Mouse (Mus musculus) cerebellum, adult 2 months (tissue): ENCODE results near the gene Aip. TPM values are rescaled to one million over a fixed set of nuclear protein-coding genes. Genes with fewer than 3 reads are reported as not detected.
"Not testable (repeated sequence)": the region's sequence is repeated elsewhere in the genome, so short reads cannot be mapped to it uniquely, and the experiment has no call there.

ENCODE experiments used
- DNase-seq, 2 experiments: peaks; one replicate each; pipeline ENCODE4 v3.0.0; 2021
- H3K27ac ChIP-seq: fragments of 200-500 bp; 2 replicates; pipeline ENCODE4 v1.5.1; 2012; ENCODE audit warnings: low read length, control low read depth, inconsistent platforms; ENCODE audit not compliant: insufficient read depth
- H3K27me3 ChIP-seq: fragments of 200-500 bp; 2 replicates; pipeline ENCODE4 v1.6.1; 2012; ENCODE audit warnings: inconsistent platforms, mild to moderate bottlenecking, low read length, moderate library complexity; ENCODE audit not compliant: control insufficient read depth, insufficient read depth
- H3K4me1 ChIP-seq: fragments of 200-500 bp; 2 replicates; pipeline ENCODE4 v1.6.1; 2011; ENCODE audit warnings: low read length; ENCODE audit not compliant: control insufficient read depth, insufficient read depth
- H3K4me3 ChIP-seq: fragments of 200-500 bp; replicated peaks from 2 replicates; pipeline ENCODE3; 2011; ENCODE audit warnings: mild to moderate bottlenecking, low read depth, low read length, control low read depth; ENCODE audit not compliant: insufficient read depth
- CTCF ChIP-seq: fragments of 200-500 bp; IDR thresholded peaks from 2 replicates; pipeline ENCODE4 v1.5.1; 2011; ENCODE audit warnings: low read depth, mild to moderate bottlenecking, control low read depth, low read length, moderate library complexity, borderline replicate concordance; ENCODE audit not compliant: insufficient read depth
- POLR2A ChIP-seq: fragments of 200-500 bp; IDR thresholded peaks from 2 replicates; pipeline ENCODE4 v1.6.1; 2011; ENCODE audit warnings: low read length, control low read depth, borderline replicate concordance; ENCODE audit not compliant: insufficient read depth
- WGBS: fragments of 180-500 bp; shearing (Covaris S2); methylation state at CpG from one replicate; pipeline ENCODE4 v1.1.7; 2018; 5-methylcytosine and 5-hydroxymethylcytosine counted together
- polyA plus RNA-seq: library from polyadenylated mRNA; depleted of rRNA; stranded (reverse); fragments of >200 nt; gene quantifications from 2 replicates; pipeline ENCODE4 v1.2.3, GENCODE M21; 2012

The Aip gene
- polyA plus RNA-seq, 1 experiment = 207 TPM

- peak; percentile 36 to 37 for DNase-seq
- TF ChIP-seq CTCF = peak; percentile 59; the same call in 1 of the 2 replicates
- H3K27me3 ChIP-seq, H3K27ac ChIP-seq, H3K4me3 ChIP-seq, H3K4me1 ChIP-seq: not testable (repeated sequence)
- 12% methylated on average over 8 of the region's 8 CpGs for WGBS
Measured at GRCm38 (mm10) chr19:4135963-4136345, 10.3 kb upstream of the Aip start.

DNA sequence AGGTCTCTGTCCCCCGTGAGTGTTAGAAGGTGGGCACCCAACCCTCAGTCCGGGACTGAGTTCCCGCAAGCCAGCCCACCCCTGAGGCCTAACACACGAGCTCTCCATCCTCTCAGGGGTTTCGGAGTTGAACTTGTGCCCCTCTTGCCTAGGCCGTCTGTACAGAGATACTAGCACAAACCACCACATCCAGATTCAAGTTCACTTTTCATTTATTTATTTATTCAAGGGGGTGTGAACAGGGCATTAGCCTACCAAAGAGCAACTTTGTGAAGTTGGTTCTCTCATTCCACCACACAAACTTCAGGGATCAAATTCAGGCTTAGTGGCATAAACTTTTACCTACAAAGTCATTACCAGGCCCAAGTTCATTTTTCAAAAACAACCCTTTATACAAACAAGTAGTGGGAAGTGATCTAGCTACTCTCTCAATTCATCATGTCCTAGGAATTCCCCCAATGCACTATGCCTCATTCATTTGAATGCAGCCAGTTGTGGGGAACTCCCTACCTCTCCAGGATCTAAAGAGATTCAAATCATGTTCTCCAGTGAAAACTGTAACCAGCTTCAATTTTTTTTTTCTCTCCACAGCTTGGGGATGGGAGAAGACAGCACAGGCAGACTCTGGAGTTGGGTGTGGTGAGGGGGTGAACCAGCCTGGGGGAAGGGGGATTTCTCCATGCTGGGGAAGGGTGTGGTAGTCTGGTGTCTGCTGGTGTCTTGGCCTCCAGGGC, 9.7 kb upstream of the Aip start:
- H3K4me3 ChIP-seq, H3K4me1 ChIP-seq, H3K27me3 ChIP-seq, DNase-seq, H3K27ac ChIP-seq: not testable (repeated sequence)
- 85% methylated on average over 6 of the region's 6 CpGs for WGBS

- Histone ChIP-seq H3K4me3 (no peak overlapping the region), H3K27me3 (no peaks in the 10 kb centered on the region), H3K4me1 (no peaks in the 10 kb centered on the region), H3K27ac (no peak overlapping the region)
- 63% methylated on average over 4 of the region's 4 CpGs for WGBS
- no peak for TF ChIP-seq CTCF
- TF ChIP-seq POLR2A = no peak
- peak in 1 of 2 experiments; percentile 4 for DNase-seq
Measured at GRCm38 (mm10) chr19:4134354-4134753, 8.7 kb upstream of the Aip start.

GRCm38 (mm10) chr19:4131768-4132167, 6.1 kb upstream of the Aip start:
- 87% methylated on average over 2 of the region's 2 CpGs for WGBS
- no peak overlapping the region for H3K27ac ChIP-seq
- TF ChIP-seq POLR2A = no peak
- no peak for TF ChIP-seq CTCF
- no peak overlapping the region for H3K4me3 ChIP-seq
- no peak for DNase-seq
- peaks cover 4% of the 10 kb centered on the region; the same call in 1 of the 2 replicates for H3K4me1 ChIP-seq
- no peaks in the 10 kb centered on the region for H3K27me3 ChIP-seq

GRCm38 (mm10) chr19:4131075-4131474, 5.4 kb upstream of the Aip start:
- TF ChIP-seq CTCF (no peak), POLR2A (no peak)
- H3K27ac ChIP-seq = no peak overlapping the region
- H3K4me3 ChIP-seq = no peak overlapping the region
- H3K27me3 ChIP-seq = no peaks in the 10 kb centered on the region
- WGBS = 91% methylated on average over 5 of the region's 5 CpGs
- H3K4me1 ChIP-seq = peaks cover 6% of the 10 kb centered on the region; the same call in 1 of the 2 replicates
- DNase-seq = no peak

DNA sequence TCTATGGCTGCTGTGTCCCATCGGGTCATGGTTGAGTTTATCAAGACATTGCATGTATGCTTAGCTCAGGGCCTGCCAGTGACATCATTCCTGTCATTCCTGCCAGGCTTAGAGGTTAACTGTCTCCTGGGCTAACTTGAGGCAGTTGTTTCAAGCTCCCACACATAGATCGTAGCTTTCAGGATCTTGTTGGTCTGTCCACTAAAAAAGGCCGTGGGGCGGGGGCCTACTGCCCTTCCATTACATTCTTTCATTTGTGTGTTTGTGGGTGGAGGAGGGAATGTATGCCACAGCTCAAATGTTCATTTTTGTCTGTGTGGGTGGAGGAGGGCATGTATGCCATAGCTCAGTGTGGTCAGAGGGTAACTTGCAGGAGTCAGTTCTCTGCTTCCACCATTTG, 4.4 kb upstream of the Aip start:
- Histone ChIP-seq H3K27me3 (no peaks in the 10 kb centered on the region), H3K4me1 (peaks cover 6% of the 10 kb centered on the region; the same call in 1 of the 2 replicates), H3K27ac (no peak overlapping the region), H3K4me3 (no peak overlapping the region)
- no peak for DNase-seq
- TF ChIP-seq POLR2A (no peak), CTCF (no peak)
- WGBS = 93% methylated on average over 4 of the region's 4 CpGs

DNA sequence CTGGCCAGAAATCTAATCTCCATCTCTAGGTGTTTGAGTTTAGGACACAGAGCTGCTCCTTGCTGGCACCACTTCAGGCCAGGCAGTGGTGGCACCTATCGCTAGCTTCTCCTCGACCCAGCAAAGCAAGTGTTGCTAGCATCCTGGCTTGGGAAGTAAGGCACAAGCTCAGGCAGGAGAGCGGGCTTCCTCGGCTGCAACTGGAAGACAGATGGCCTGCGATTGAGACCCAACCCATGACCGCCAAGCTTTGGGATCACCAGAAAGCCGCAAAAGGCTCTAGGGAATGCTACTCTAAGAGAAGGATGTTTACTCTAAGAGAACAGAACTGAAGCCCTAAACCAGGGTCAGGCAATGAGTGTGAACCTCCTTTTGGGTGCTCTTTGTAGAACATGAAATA, 3.8 kb upstream of the Aip start:
- Histone ChIP-seq H3K4me1 (peaks cover 6% of the 10 kb centered on the region; the same call in 1 of the 2 replicates), H3K27me3 (no peaks in the 10 kb centered on the region), H3K4me3 (no peak overlapping the region), H3K27ac (no peak overlapping the region)
- TF ChIP-seq POLR2A = no peak
- no peak for TF ChIP-seq CTCF
- WGBS = 78% methylated on average over 7 of the region's 7 CpGs
- DNase-seq = no peak

DNA sequence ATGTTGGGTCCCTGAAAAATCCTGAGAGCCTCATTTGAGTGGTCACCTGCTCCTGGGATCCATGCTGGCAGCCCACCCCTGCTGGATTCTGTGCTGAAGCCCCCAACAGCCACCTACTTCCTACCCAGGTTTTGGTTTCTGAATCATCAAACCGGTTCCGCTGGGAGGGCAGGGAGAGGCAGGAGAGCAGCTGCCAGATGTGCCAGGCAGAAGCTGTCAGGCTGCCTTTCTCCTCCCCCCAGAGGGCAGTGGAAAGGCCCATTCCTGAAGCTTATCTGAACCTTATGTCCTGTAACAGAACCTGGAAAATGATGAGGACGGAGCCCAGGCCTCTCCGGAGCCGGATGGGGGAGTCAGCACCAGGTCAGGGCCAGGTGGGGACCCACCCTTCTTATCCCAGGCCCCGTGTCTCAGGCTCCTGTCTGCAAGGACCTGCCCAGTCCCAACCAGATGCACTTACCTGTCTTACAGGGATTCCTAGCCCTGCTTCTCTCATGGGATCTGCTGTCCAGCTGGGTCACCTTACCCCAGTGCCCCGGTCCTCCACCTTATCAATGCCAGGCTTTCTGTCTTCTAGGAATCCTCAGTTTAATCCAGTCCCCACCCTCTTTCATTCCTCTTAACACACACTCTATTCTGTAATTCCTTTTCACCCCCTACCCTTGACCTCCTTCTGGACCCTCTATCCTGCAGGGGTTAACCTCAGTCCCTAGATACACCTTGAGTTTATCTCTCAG, 1.3 kb upstream of the Aip start:
- H3K27me3 ChIP-seq = no peaks in the 10 kb centered on the region
- H3K4me3 ChIP-seq = peak overlapping the region; percentile 97
- TF ChIP-seq POLR2A (no peak), CTCF (no peak)
- no peak overlapping the region for H3K27ac ChIP-seq
- H3K4me1 ChIP-seq = peaks cover 6% of the 10 kb centered on the region; the same call in 1 of the 2 replicates
- 61% methylated on average over 7 of the region's 7 CpGs for WGBS
- DNase-seq = no peak

GRCm38 (mm10) chr19:4125268-4125667, 390 bp downstream of the Aip start:
- 1% methylated on average over 3 of the region's 4 CpGs for WGBS
- Histone ChIP-seq H3K4me3 (peak overlapping the region; percentile 97), H3K27ac (peak overlapping the region; percentile 93)
- H3K4me1 ChIP-seq, H3K27me3 ChIP-seq: not testable (repeated sequence)
- peak in 1 of 2 experiments; percentile 36 for DNase-seq
